Mouse (Mus musculus): ENCODE results near the gene Urod. TPM values are rescaled to one million over a fixed set of nuclear protein-coding genes. Genes with fewer than 3 reads are reported as not detected.

Gene Urod
- polyA plus RNA-seq, 1 experiment, result 90.6 TPM

GRCm38 (mm10) chr4:116985681-116986080, 8.5 kb downstream of the Urod start:
- TF ChIP-seq POLR2A (IDR thresholded peaks at IDR 0.05; ENCODE audit: low read depth, low read length), result no peak
- no peak for TF ChIP-seq CTCF (IDR thresholded peaks at IDR 0.05; ENCODE audit: extremely low read depth, insufficient read depth, insufficient read length, insufficient replicate concordance)
- no peak for DNase-seq (ENCODE audit: low read depth in 1 of 2, low spot score in 2 of 2)
- 85% methylated on average over 7 of the region's 7 CpGs for WGBS
- no peak overlapping the region for H3K4me3 ChIP-seq (ENCODE audit: extremely low read depth, insufficient read depth, insufficient read length)
- H3K4me1 ChIP-seq (ENCODE audit: control insufficient read depth, insufficient read depth, insufficient read length), result no peaks in the 10 kb centered on the region
- no peaks in the 10 kb centered on the region for H3K27me3 ChIP-seq (ENCODE audit: control insufficient read depth, insufficient read depth, low read length)
- no peak overlapping the region for H3K27ac ChIP-seq (ENCODE audit: insufficient read depth, low read length)
- H3K36me3 ChIP-seq (ENCODE audit: control insufficient read depth, insufficient read depth, low read length), result 0 out of 2 replicates have a peak, but pooled peaks cover 2% of the 10 kb centered on the region

- Histone ChIP-seq H3K27me3 (ENCODE audit: control insufficient read depth, insufficient read depth, low read length) (no peaks in the 10 kb centered on the region; the same call in 1 of the 2 replicates), H3K27ac (ENCODE audit: insufficient read depth, low read length) (no peak overlapping the region), H3K4me3 (ENCODE audit: extremely low read depth, insufficient read depth, insufficient read length) (no peak overlapping the region), H3K4me1 (ENCODE audit: control insufficient read depth, insufficient read depth, insufficient read length) (no peaks in the 10 kb centered on the region), H3K36me3 (ENCODE audit: control insufficient read depth, insufficient read depth, low read length) (no peaks in the 10 kb centered on the region)
- TF ChIP-seq CTCF (IDR thresholded peaks at IDR 0.05; ENCODE audit: extremely low read depth, insufficient read depth, insufficient read length, insufficient replicate concordance) (no peak), POLR2A (IDR thresholded peaks at IDR 0.05; ENCODE audit: low read depth, low read length) (no peak)
- no peak for DNase-seq (ENCODE audit: low read depth in 1 of 2, low spot score in 2 of 2)
- 72% methylated on average over 2 of the region's 2 CpGs for WGBS
Observed at GRCm38 (mm10) chr4:116976503-116976902, 17.7 kb downstream of the Urod start.

GRCm38 (mm10) chr4:116954951-116955350, 39.3 kb downstream of the Urod start:
- WGBS, result 92% methylated on average over 7 of the region's 7 CpGs
- no peak overlapping the region for H3K4me3 ChIP-seq (ENCODE audit: extremely low read depth, insufficient read depth, insufficient read length)

GRCm38 (mm10) chr4:116951642-116952041, 42.6 kb downstream of the Urod start:
- Histone ChIP-seq H3K27ac (ENCODE audit: insufficient read depth, low read length) (no peak overlapping the region), H3K36me3 (ENCODE audit: control insufficient read depth, insufficient read depth, low read length) (no peaks in the 10 kb centered on the region), H3K4me3 (ENCODE audit: extremely low read depth, insufficient read depth, insufficient read length) (no peak overlapping the region), H3K27me3 (ENCODE audit: control insufficient read depth, insufficient read depth, low read length) (no peaks in the 10 kb centered on the region), H3K4me1 (ENCODE audit: control insufficient read depth, insufficient read depth, insufficient read length) (no peaks in the 10 kb centered on the region)
- no peak for DNase-seq (ENCODE audit: low read depth in 1 of 2, low spot score in 2 of 2)
- 46% methylated on average over 1 of the region's 1 CpGs for WGBS
- no peak for TF ChIP-seq POLR2A (IDR thresholded peaks at IDR 0.05; ENCODE audit: low read depth, low read length)

More at GRCm38 (mm10) chr4:116954951-116955350, 39.3 kb downstream of the Urod start:
- no peak overlapping the region for H3K27ac ChIP-seq (ENCODE audit: insufficient read depth, low read length)
- no peak for DNase-seq (ENCODE audit: low read depth in 1 of 2, low spot score in 2 of 2)
- TF ChIP-seq POLR2A (IDR thresholded peaks at IDR 0.05; ENCODE audit: low read depth, low read length) (no peak), CTCF (IDR thresholded peaks at IDR 0.05; ENCODE audit: extremely low read depth, insufficient read depth, insufficient read length, insufficient replicate concordance) (no peak)
- H3K4me1 ChIP-seq (ENCODE audit: control insufficient read depth, insufficient read depth, insufficient read length), result no peaks in the 10 kb centered on the region
- H3K36me3 ChIP-seq (ENCODE audit: control insufficient read depth, insufficient read depth, low read length), result no peaks in the 10 kb centered on the region
- H3K27me3 ChIP-seq (ENCODE audit: control insufficient read depth, insufficient read depth, low read length), result no peaks in the 10 kb centered on the region

- DNase-seq (ENCODE audit: low read depth in 1 of 2, low spot score in 2 of 2), result no peak
- H3K36me3 ChIP-seq (ENCODE audit: control insufficient read depth, insufficient read depth, low read length), result no peaks in the 10 kb centered on the region
- WGBS, result 81% methylated on average over 5 of the region's 5 CpGs
- no peak overlapping the region for H3K27ac ChIP-seq (ENCODE audit: insufficient read depth, low read length)
- H3K4me1 ChIP-seq (ENCODE audit: control insufficient read depth, insufficient read depth, insufficient read length), result no peaks in the 10 kb centered on the region
- no peaks in the 10 kb centered on the region for H3K27me3 ChIP-seq (ENCODE audit: control insufficient read depth, insufficient read depth, low read length)
- H3K4me3 ChIP-seq (ENCODE audit: extremely low read depth, insufficient read depth, insufficient read length), result no peak overlapping the region
- TF ChIP-seq POLR2A (IDR thresholded peaks at IDR 0.05; ENCODE audit: low read depth, low read length) (no peak), CTCF (IDR thresholded peaks at IDR 0.05; ENCODE audit: extremely low read depth, insufficient read depth, insufficient read length, insufficient replicate concordance) (no peak)
Observed at GRCm38 (mm10) chr4:116944055-116944454, 50.2 kb downstream of the Urod start.

GRCm38 (mm10) chr4:116942695-116943094, 51.5 kb downstream of the Urod start:
- no peak for DNase-seq (ENCODE audit: low read depth in 1 of 2, low spot score in 2 of 2)
- Histone ChIP-seq H3K27me3 (ENCODE audit: control insufficient read depth, insufficient read depth, low read length) (no peaks in the 10 kb centered on the region), H3K4me1 (ENCODE audit: control insufficient read depth, insufficient read depth, insufficient read length) (no peaks in the 10 kb centered on the region), H3K27ac (ENCODE audit: insufficient read depth, low read length) (no peak overlapping the region), H3K4me3 (ENCODE audit: extremely low read depth, insufficient read depth, insufficient read length) (no peak overlapping the region), H3K36me3 (ENCODE audit: control insufficient read depth, insufficient read depth, low read length) (no peaks in the 10 kb centered on the region)
- WGBS, result 91% methylated on average over 2 of the region's 2 CpGs
- no peak for TF ChIP-seq CTCF (IDR thresholded peaks at IDR 0.05; ENCODE audit: extremely low read depth, insufficient read depth, insufficient read length, insufficient replicate concordance)
- TF ChIP-seq POLR2A (IDR thresholded peaks at IDR 0.05; ENCODE audit: low read depth, low read length), result no peak

Other genes starting within 250 kb of the Urod start
- 18.7 and 23.3 TPM in 2 replicates for gene Toe1, start 186.8 kb downstream of the Urod start, polyA plus RNA-seq (2012; rRNA removed)
- gene Mutyh, start 186.7 kb downstream of the Urod start, polyA plus RNA-seq (2012; rRNA removed), result 10.7 and 13.3 TPM in 2 replicates
- 0.22 and 0.27 TPM in 2 replicates for gene Hpdl, start 172.7 kb downstream of the Urod start, polyA plus RNA-seq (2012; rRNA removed)
- 0.07 TPM in 2 replicates for gene Zswim5, start 117.0 kb downstream of the Urod start, polyA plus RNA-seq (2012; rRNA removed)
- gene Hectd3, start 904 bp upstream of the Urod start, polyA plus RNA-seq (2012; rRNA removed), result 58.8 and 66.6 TPM in 2 replicates
- gene Eif2b3, start 25.0 kb upstream of the Urod start, polyA plus RNA-seq (2012; rRNA removed), result 3.6 TPM in 2 replicates
- 0.45 and 0.51 TPM in 2 replicates for gene Ptch2, start 101.7 kb upstream of the Urod start, polyA plus RNA-seq (2012; rRNA removed)
- gene Btbd19, start 131.3 kb upstream of the Urod start, polyA plus RNA-seq (2012; rRNA removed), result 15.4 and 17.5 TPM in 2 replicates
- 1.6 TPM in 2 replicates for gene Tctex1d4, start 132.4 kb upstream of the Urod start, polyA plus RNA-seq (2012; rRNA removed)
- gene Plk3, start 139.6 kb upstream of the Urod start, polyA plus RNA-seq (2012; rRNA removed), result 12.4 and 18.7 TPM in 2 replicates
- 578 and 703 TPM in 2 replicates for gene Rps8, start 161.8 kb upstream of the Urod start, polyA plus RNA-seq (2012; rRNA removed)
- 2.5 and 2.7 TPM in 2 replicates for gene Kif2c, start 188.2 kb upstream of the Urod start, polyA plus RNA-seq (2012; rRNA removed)

All from spleen, adult 2 months (tissue).